Comparison of ENCODE assay signal across 7 mouse cellular contexts in the genomic region with DNA sequence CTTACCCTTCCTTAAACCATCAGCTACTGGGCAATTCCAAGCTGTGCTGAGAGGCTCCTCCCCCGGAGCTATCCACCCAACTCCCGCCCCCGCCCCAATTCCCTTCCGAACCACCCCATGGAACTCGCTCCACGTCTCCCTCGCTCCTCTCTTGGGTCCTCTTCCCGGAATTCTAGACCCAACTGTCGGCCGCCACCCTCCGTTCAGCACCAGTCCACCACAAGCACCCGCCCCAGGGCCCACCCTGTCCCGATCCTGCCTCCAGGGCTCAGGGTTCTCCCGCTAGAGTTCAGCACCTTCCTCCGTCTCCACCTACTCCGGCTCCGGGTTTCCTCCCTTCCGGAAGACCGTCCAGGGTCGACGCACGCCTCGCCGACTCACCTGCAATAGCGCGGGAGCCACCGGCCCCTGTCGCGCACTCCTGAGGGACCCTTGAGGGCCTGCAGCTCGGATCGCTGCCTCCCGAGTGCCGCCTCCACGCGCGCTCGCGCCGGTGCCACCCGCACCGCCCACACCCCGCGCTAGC. TPM values are rescaled to one million over a fixed set of nuclear protein-coding genes. Genes with fewer than 3 reads are reported as not detected.
A peak's percentile ranks its signal among the peaks of the same experiment; 100 is the strongest.
DNase-seq lines count a peak whose midpoint lies in the region; ATAC-seq and TF ChIP-seq lines count a peak whose summit lies in the region.

No protein-coding gene starts in this region.

- H3K27me3 ChIP-seq in lung, embryonic 16.5 days (ENCODE audit: control insufficient read depth, insufficient read depth, low read depth, low read length), result no peaks in the 10 kb centered on the region

- DNase-seq in lung, adult 2 months, result no peak
- DNase-seq in lung, postnatal 14 days, result no peak
- DNase-seq in heart, postnatal 4 days, result peak; percentile 55
- DNase-seq in urinary bladder, postnatal 10 days (ENCODE audit: low spot score), result no peak
- no peak for DNase-seq in thymus, postnatal 36 days

- TF ChIP-seq POLR2A in lung, adult 2 months (IDR thresholded peaks at IDR 0.05; ENCODE audit: borderline replicate concordance, extremely low read depth, low read depth, low read length), result peak; percentile 46; the same call in 1 of the 2 replicates
- no peak for TF ChIP-seq POLR2A in bone marrow macrophage, adult 2 months (IDR thresholded peaks at IDR 0.05; ENCODE audit: borderline replicate concordance, low read depth, low read length)

- no peak for TF ChIP-seq CTCF in lung, adult 2 months (IDR thresholded peaks at IDR 0.05; ENCODE audit: insufficient read depth, low read length)
- no peak for TF ChIP-seq CTCF in bone marrow macrophage, adult 2 months (IDR thresholded peaks at IDR 0.05; ENCODE audit: low read depth, low read length)

- H3K4me2 ChIP-seq in lung, embryonic 16.5 days (ENCODE audit: low read depth, low read length), result peak overlapping the region; percentile 76

- H3K4me3 ChIP-seq in lung, adult 2 months (replicated peaks; ENCODE audit: extremely low read depth, low read depth, low read length), result peak overlapping the region; percentile 76
- peak overlapping the region; percentile 75 for H3K4me3 ChIP-seq in bone marrow macrophage, adult 2 months (ENCODE audit: insufficient read depth, low read length)
- peak overlapping the region; percentile 72 for H3K4me3 ChIP-seq in lung, embryonic 16.5 days (ENCODE audit: low read length)

- peaks cover 26% of the 10 kb centered on the region for H3K4me1 ChIP-seq in lung, adult 2 months (ENCODE audit: control insufficient read depth, insufficient read depth, low read length)
- H3K4me1 ChIP-seq in bone marrow macrophage, adult 2 months (ENCODE audit: control insufficient read depth, insufficient read depth, low read length), result peaks cover 27% of the 10 kb centered on the region
- peaks cover 56% of the 10 kb centered on the region for H3K4me1 ChIP-seq in lung, embryonic 16.5 days (replicated peaks; ENCODE audit: control insufficient read depth, insufficient read depth, low read length)

- no peaks in the 10 kb centered on the region for H3K36me3 ChIP-seq in lung, embryonic 16.5 days (ENCODE audit: control insufficient read depth, insufficient read depth, low read length)

- 1% methylated on average over 43 of the region's 43 CpGs for WGBS in lung, adult 2 months
- under 1% methylated on average over 35 of the region's 43 CpGs for WGBS in lung, embryonic 16.5 days

- peak; percentile 59 for ATAC-seq in lung, embryonic 16.5 days (ENCODE audit: low read depth)

- no peaks in the 10 kb centered on the region for H3K9me3 ChIP-seq in lung, embryonic 16.5 days (ENCODE audit: control insufficient read depth, low read length)

- peak overlapping the region; percentile 71 for H3K9ac ChIP-seq in lung, embryonic 16.5 days (ENCODE audit: low read length)

- H3K27ac ChIP-seq in bone marrow macrophage, adult 2 months (ENCODE audit: insufficient read depth, low read depth, low read length), result no peak overlapping the region
- peak overlapping the region; percentile 88 for H3K27ac ChIP-seq in lung, embryonic 16.5 days (ENCODE audit: low read length)

RNA-seq across cellular contexts. Expression of a gene that starts 0.3 kb away (rescaled TPM):
- polyA plus RNA-seq in lung, adult 2 months (2012; rRNA removed), result 83.7 and 92.9 TPM in 2 replicates
- polyA plus RNA-seq in bone marrow macrophage, adult 2 months (2012; ENCODE audit: insufficient read depth, insufficient read length, missing spikeins), result 38.5 and 41.8 TPM in 2 replicates
- total RNA-seq in heart, postnatal 4 days (2021), result 1 to 10 TPM; 8.0 to 8.3 TPM
- polyA plus RNA-seq in lung, embryonic 16.5 days (2015; fragmentation: Nextera tagmentation; extraction: Ambion mirVana), result 31.7 and 35.6 TPM in 2 replicates

RNA-seq across cellular contexts. Expression of a gene that starts 29.0 kb away (rescaled TPM):
- 50.2 and 51.0 TPM in 2 replicates for polyA plus RNA-seq in lung, adult 2 months (2012; rRNA removed)
- 34.0 and 34.8 TPM in 2 replicates for polyA plus RNA-seq in bone marrow macrophage, adult 2 months (2012; ENCODE audit: insufficient read depth, insufficient read length, missing spikeins)
- 10 to 100 TPM; 42.4 to 43.3 TPM for total RNA-seq in heart, postnatal 4 days (2021)
- polyA plus RNA-seq in lung, embryonic 16.5 days (2015; fragmentation: Nextera tagmentation; extraction: Ambion mirVana), result 90.3 and 92.6 TPM in 2 replicates
